Mouse (Mus musculus): ENCODE measurements around the gene Tent5a. TPM values are rescaled to one million over a fixed set of nuclear protein-coding genes. Genes with fewer than 3 reads are reported as not detected.
A peak's percentile ranks its signal among the peaks of the same experiment; 100 is the strongest.

The Tent5a gene
- polyA plus RNA-seq, 1 experiment from 2014 or later, result 1.5 TPM

DNA sequence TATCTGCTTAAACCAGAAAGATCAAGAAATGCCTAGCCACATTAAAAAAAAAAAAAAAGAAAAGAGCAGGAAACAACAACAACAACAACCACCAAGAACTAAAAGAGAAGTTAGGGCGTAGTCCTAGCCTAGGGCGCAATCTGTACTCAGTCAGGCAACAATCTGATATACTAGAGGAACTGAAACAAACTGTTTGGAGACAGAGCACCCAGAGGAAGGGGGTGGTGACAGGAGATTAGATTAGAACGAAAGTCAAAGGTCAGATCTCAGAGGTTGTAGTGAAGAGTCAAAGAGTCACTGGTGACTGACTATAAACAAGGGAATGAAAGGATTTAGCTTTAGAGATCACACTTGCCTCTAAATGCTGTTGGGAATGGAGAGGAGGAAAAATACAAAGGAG, 13.2 kb upstream of the Tent5a start:
- in situ Hi-C loops (cut with MboI; ENCODE audit: low pct_unique_long_range_greater_than_20kb), result loop anchor here (5.0 to 25.0 kb wide), 2 partner anchors 352 to 978 kb away; no protein-coding TSS in a partner anchor
- H3K27me3 ChIP-seq, result no peaks in the 10 kb centered on the region
- ATAC-seq (no peak), DNase-seq (ENCODE audit: low read depth, low spot score) (no peak)
- TF ChIP-seq CTCF (IDR thresholded peaks at IDR 0.05), result no peak
- ChIA-PET POLR2A (no interaction called here), CTCF (no interaction called here)

DNA sequence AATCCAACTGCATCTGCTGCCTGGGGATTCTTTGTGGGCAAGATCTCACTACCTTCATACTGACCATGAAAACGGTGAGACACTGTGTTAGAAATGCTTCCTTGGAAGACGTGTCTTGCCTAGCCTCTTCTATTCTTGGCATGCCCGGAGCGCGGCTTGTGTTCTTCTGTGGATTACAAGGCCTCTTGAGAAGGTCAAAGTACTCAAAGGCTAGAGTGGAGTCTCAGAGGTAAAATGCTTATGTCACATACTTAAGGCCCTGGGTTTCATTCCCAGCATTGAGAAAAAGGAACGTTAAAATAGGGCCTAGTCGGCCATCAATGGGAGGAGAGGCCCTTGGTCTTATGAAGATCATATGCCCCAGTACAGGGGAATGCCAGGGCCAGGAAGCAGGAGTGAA, 8.9 kb upstream of the Tent5a start:
- in situ Hi-C loops (cut with MboI; ENCODE audit: low pct_unique_long_range_greater_than_20kb), result loop anchor here (25.0 kb wide), 1 partner anchor 974 kb away; no protein-coding TSS in a partner anchor
- H3K27me3 ChIP-seq, result no peaks in the 10 kb centered on the region
- ChIA-PET POLR2A (no interaction called here), CTCF (no interaction called here)
- DNase-seq (ENCODE audit: low read depth, low spot score) (no peak), ATAC-seq (no peak)
- no peak for TF ChIP-seq CTCF (IDR thresholded peaks at IDR 0.05)

DNA sequence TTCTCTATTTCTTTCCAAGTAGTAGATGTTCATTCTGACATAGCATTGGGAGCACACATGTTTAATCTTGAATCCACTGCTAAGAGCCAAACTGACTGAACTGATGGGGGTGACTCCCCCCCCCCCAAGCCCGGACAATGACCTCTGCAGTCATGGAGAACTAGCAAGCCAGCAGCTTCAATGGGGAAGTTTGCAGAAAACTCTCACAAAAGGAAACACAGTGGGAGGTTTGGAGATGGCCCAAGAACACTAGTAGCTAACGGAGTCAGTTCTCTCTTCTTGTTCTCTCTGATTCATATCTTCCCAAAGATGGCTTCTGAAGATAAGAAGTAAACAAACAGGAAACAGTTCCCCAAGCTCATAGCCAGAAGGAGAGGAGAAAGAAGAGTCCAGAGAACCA, 4.4 kb upstream of the Tent5a start:
- H3K27me3 ChIP-seq, result no peaks in the 10 kb centered on the region
- CTCF ChIA-PET, result interaction anchor here (1.8 kb wide), 1 partner anchor 16 kb away, joined by 4 read pairs; no protein-coding TSS in a partner anchor
- DNase-seq (ENCODE audit: low read depth, low spot score) (no peak), ATAC-seq (no peak)
- no peak for TF ChIP-seq CTCF (IDR thresholded peaks at IDR 0.05)
- in situ Hi-C loops (cut with MboI; ENCODE audit: low pct_unique_long_range_greater_than_20kb), result loop anchor here (5.0 to 25.0 kb wide), 2 partner anchors 251 to 969 kb away; no protein-coding TSS in a partner anchor
- POLR2A ChIA-PET, result no interaction called here

DNA sequence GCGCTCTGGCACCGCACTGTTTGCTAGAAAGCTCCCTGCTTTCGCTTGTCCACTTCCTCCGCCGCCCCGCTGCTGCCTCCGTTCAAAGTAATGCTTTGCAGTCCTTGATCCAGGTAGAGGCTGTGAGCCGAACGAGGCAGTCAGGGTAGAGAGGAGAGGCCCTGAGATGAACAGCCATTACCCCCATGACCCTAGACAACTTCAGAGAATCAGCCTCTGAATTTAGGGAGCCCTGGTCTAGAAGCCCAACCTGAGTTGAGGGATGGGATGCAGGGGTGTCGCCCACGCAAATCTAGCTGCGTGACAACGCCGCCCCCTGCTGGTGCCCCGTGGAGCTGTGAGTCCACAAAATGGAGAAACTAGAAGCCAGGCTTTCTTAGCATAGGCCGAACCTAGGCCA, 1.1 kb upstream of the Tent5a start:
- CTCF ChIA-PET, result interaction anchor here (0.9 to 3.9 kb wide), 8 partner anchors 10 to 1372 kb away, joined by 3 to 18 read pairs (median 4); no protein-coding TSS in a partner anchor
- H3K27me3 ChIP-seq, result no peaks in the 10 kb centered on the region
- peak; percentile 47 for DNase-seq (ENCODE audit: low read depth, low spot score)
- POLR2A ChIA-PET, result no interaction called here
- TF ChIP-seq CTCF (IDR thresholded peaks at IDR 0.05), result peak; percentile 97
- peak; percentile 48 for ATAC-seq
- in situ Hi-C loops (cut with MboI; ENCODE audit: low pct_unique_long_range_greater_than_20kb), result loop anchor here (5.0 to 25.0 kb wide), 4 partner anchors 863 to 1366 kb away; no protein-coding TSS in a partner anchor

DNA sequence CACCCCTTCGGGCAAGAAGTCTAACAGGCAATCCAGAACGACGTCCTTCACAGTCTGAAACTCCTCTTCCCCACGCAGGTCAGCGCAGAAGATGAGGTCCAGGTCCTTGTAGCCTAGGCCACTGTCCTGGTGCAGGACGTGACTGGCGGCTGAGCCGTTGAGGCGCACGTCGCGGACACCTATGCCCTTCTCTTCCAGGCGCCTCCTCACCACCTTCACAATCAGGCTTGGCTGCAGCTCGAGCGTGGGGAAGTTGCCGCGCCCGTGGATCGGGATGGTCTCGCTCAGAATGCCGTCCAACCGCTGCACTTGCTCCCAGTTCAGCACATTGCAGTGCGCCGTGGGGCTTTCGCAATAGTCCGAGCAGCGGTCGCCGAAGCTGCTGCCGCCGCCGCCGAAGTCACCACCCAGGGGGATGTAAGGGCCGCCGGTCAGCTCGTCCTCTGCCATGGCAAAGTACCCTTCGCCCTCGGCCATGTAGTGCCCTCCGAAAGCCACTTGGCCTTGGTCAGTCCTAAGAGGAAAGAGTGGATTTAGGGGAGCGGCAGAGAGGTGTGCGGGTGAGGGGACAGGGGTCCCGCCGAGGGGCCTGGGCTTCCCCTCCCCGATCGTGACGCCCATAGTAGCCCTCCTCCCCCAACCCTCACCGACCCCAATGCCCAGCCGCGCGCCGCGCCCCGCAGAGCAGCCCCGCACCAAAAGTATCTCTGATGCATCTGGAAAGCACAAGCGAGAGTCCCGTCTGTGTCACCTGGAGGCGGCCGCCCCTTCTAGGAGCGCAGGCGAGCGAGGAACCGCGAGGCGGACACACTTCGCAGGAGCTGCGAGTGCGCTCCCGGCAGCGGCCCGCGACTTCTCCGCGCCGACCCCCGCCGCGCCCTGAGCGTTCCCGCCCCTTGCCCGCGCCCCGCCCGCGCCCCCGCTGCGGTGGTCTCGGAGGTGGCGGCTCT, 581 bp downstream of the Tent5a start:
- DNase-seq (ENCODE audit: low read depth, low spot score), result no peak
- ChIA-PET POLR2A (no interaction called here), CTCF (no interaction called here)
- ATAC-seq, result peak; percentile 50
- H3K27me3 ChIP-seq, result no peaks in the 10 kb centered on the region
- no peak for TF ChIP-seq CTCF (IDR thresholded peaks at IDR 0.05)
- in situ Hi-C loops (cut with MboI; ENCODE audit: low pct_unique_long_range_greater_than_20kb), result loop anchor here (5.0 to 25.0 kb wide), 4 partner anchors 862 to 1364 kb away; no protein-coding TSS in a partner anchor

DNA sequence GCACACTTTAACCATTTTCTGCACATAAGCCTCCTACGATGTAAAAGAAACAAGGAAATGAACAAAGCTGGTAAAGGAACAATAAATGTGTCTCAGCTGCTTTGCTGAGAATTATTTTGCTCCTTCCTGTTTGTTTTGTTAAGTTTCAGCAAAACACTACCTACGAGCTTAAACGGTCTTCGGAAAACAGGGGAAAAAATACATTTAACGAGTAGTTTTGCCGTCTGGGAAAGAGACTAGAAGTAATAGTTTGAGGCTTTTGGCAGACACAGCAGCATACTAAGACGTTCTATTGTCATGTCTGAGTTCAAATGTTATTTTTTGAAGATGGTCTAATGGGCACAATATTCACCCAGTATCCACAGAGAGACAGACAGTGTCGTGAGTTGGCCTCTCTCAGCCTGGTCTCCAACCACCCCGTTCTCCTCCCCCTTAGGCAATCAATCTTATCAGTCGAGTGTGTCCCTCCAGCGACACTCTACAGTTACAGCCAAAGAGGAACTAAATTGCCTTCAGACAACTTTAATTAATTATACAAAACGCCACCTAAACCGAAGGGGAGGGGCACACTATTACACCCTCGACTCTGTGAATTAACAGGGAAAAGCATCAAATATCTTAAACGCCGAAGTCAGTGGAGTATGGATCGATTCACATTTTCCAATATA, 1.8 kb downstream of the Tent5a start:
- TF ChIP-seq CTCF (IDR thresholded peaks at IDR 0.05), result no peak
- ATAC-seq (no peak), DNase-seq (ENCODE audit: low read depth, low spot score) (no peak)
- in situ Hi-C loops (cut with MboI; ENCODE audit: low pct_unique_long_range_greater_than_20kb), result loop anchor here (5.0 to 25.0 kb wide), 4 partner anchors 861 to 1363 kb away; no protein-coding TSS in a partner anchor
- ChIA-PET CTCF (no interaction called here), POLR2A (no interaction called here)
- H3K27me3 ChIP-seq, result no peaks in the 10 kb centered on the region

DNA sequence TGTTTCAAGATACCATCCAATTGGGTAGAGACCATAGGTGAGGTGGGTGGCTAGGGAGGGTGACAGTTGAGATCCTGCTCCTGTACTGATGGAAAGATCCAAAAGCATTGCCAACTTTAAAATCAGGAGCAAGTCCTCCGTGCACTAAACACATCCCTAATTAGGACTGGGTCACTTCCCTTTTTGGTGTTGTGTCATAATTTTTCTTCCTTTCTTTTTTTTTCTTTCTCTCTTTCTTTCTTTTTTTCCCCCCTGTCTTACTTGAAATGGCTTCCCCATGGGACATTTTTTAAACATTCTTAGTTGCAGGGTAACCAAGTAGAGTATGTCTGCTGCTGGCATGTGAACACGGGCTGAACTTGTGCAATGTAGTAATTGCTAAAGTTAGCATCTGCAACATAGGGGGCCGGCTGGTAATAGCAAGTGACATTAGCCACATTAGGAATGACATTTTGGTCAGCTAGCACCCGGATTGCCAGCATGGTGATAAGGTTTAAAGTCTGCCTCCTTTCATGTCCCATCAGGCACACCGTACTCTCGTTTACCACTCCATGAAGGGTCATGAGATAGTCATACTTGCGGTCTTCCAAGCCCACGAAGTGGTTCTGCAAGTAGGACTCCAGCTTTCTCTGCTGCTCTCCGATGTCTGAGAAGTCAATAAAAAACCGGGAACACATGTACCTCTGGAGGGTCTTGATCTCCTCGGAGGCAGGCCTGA, 2.8 kb downstream of the Tent5a start:
- in situ Hi-C loops (cut with MboI; ENCODE audit: low pct_unique_long_range_greater_than_20kb), result loop anchor here (10.0 kb wide), 2 partner anchors 860 to 1310 kb away; no protein-coding TSS in a partner anchor
- no peaks in the 10 kb centered on the region for H3K27me3 ChIP-seq
- ATAC-seq (no peak), DNase-seq (ENCODE audit: low read depth, low spot score) (no peak)
- no peak for TF ChIP-seq CTCF (IDR thresholded peaks at IDR 0.05)
- ChIA-PET CTCF (no interaction called here), POLR2A (no interaction called here)

DNA sequence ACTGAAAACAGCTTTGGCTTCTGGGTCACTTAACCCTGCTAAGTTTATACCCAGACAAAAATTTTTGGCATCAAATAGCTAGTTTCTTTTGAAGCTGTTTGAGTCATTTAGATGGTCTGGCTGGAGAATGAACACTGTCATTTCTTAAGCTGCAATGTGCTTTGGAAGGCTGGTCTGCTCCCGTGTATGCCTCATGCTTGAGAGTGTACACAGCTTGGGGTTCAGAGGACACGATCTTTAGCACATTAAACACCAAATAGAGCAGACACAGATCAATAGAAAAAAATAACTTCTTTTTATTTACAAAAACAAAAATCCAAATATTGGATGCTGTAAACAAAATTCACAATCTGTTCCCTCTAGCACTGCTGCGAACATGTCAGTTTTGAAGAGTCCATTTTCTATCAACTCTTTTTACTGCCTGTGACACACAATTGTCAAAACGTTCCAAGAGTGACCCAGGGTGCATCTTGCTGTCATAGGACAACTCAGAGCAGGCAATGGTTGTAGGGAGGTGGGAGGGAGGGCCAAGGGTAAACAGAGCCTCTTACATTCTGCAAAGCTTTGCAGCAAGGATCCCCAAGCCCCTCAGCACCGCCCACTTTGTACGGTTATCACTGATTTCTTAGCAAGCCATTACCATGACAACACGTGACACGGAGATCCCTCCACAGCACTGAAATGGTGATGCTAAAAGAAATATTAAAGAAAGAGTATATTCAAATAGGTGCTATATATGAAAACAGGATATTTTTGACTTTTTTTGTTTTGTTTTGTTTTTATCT, 6.8 kb downstream of the Tent5a start:
- TF ChIP-seq CTCF (IDR thresholded peaks at IDR 0.05), result no peak
- no peaks in the 10 kb centered on the region for H3K27me3 ChIP-seq
- no peak for DNase-seq (ENCODE audit: low read depth, low spot score)
- CTCF ChIA-PET, result interaction anchor here (1.9 kb wide), 1 partner anchor 1363 kb away, joined by 4 read pairs; no protein-coding TSS in a partner anchor
- ATAC-seq, result no peak
- POLR2A ChIA-PET, result interaction anchor here (0.6 to 0.7 kb wide), 3 partner anchors 371 to 1132 kb away, joined by 3 to 5 read pairs (median 3); no protein-coding TSS in a partner anchor
- in situ Hi-C loops (cut with MboI; ENCODE audit: low pct_unique_long_range_greater_than_20kb), result loop anchor here (10.0 kb wide), 2 partner anchors 856 to 1306 kb away; no protein-coding TSS in a partner anchor

DNA sequence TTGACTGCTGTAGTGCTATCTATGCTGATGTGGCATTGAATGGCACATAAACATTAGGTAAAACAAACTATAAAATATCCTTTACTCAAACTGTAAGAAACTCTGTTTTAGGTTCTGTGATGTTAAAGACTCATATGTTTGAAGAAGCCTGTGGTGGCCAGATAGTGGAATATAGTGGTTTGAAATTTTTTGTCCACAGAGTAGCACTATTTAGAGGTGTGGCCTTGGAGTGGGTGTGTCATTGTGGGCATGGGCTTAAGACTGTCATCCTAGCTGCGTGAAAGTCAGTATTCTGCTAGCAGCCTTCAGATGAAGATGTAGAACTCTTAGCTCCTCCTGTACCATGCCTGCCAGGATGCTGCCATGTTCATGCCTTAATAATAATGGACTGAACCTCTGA, 11.0 kb downstream of the Tent5a start:
- TF ChIP-seq CTCF (IDR thresholded peaks at IDR 0.05), result no peak
- ChIA-PET POLR2A (no interaction called here), CTCF (no interaction called here)
- no peaks in the 10 kb centered on the region for H3K27me3 ChIP-seq
- DNase-seq (ENCODE audit: low read depth, low spot score), result no peak
- in situ Hi-C loops (cut with MboI; ENCODE audit: low pct_unique_long_range_greater_than_20kb), result no loop called here
- no peak for ATAC-seq

Data from Patski (cell line).